Mouse (Mus musculus) midbrain, embryonic 14.5 days (tissue): ENCODE measurements around the gene Rnf220. TPM values are rescaled to one million over a fixed set of nuclear protein-coding genes. Genes with fewer than 3 reads are reported as not detected.

Experiments used
- ATAC-seq: fragments of 200-750 bp; cut with Nextera tagmentation; 2 replicates; pipeline ENCODE4 v1.8.0; 2017; ENCODE audit warnings: moderate number of reproducible peaks, moderate library complexity; ENCODE audit not compliant: low FRiP score, low TSS enrichment
- DNase-seq: peaks from one replicate; pipeline ENCODE4 v3.0.0-alpha.2; 2015
- H3K27ac ChIP-seq: fragments of 300-500 bp; sonication (generic); replicated peaks from 2 replicates; pipeline ENCODE4 v1.5.1; 2014; ENCODE audit warnings: mild to moderate bottlenecking, low read depth, low read length, moderate library complexity
- H3K27me3 ChIP-seq: fragments of 300-500 bp; sonication (generic); 2 replicates; pipeline ENCODE4 v1.6.1; 2014; ENCODE audit warnings: low read length, control low read depth, mixed read lengths; ENCODE audit not compliant: control insufficient read depth, insufficient read depth
- H3K36me3 ChIP-seq: fragments of 300-500 bp; sonication (generic); 2 replicates; pipeline ENCODE4 v1.6.1; 2014; ENCODE audit warnings: low read length, control low read depth; ENCODE audit not compliant: control insufficient read depth, insufficient read depth
- H3K4me1 ChIP-seq: fragments of 300-500 bp; sonication (generic); 2 replicates; pipeline ENCODE4 v1.6.1; 2014; ENCODE audit warnings: mild to moderate bottlenecking, antibody characterized with exemption, low read length, control low read depth; ENCODE audit not compliant: control insufficient read depth, insufficient read depth
- H3K4me2 ChIP-seq: fragments of 300-500 bp; sonication (generic); 2 replicates; pipeline ENCODE4 v1.6.1; 2014; ENCODE audit warnings: mild to moderate bottlenecking, low read length, moderate library complexity
- H3K4me3 ChIP-seq: fragments of 300-500 bp; sonication (generic); replicated peaks from 2 replicates; pipeline ENCODE4 v1.5.1; 2014; ENCODE audit warnings: low read depth, low read length
- H3K9ac ChIP-seq: fragments of 300-500 bp; sonication (generic); replicated peaks from 2 replicates; pipeline ENCODE4 v1.6.1; 2014; ENCODE audit warnings: mild to moderate bottlenecking, low read length, moderate library complexity
- H3K9me3 ChIP-seq: fragments of 300-500 bp; sonication (generic); 2 replicates; pipeline ENCODE4 v1.6.1; 2016; ENCODE audit warnings: low read length, control low read depth, mixed read lengths; ENCODE audit not compliant: control insufficient read depth
- WGBS: fragments of 180-500 bp; shearing (Covaris S2); extraction: QIAGEN DNeasy Blood & Tissue Kit; methylation state at CpG from one replicate; pipeline ENCODE4 v1.1.7; 2014; 5-methylcytosine and 5-hydroxymethylcytosine counted together
- polyA plus RNA-seq: library from polyadenylated mRNA; unstranded; fragments of >200 nt; fragmentation: Nextera tagmentation; extraction: Ambion mirVana; gene quantifications from 2 replicates; pipeline ENCODE4 v1.2.1, GENCODE M21; 2014

The Rnf220 gene
- polyA plus RNA-seq, 1 experiment from 2014 or later, result 103 TPM

GRCm38 (mm10) chr4:117323515-117324344, 173.1 kb downstream of the Rnf220 start:
- Histone ChIP-seq H3K4me2 (no peak overlapping the region), H3K4me1 (no peaks in the 10 kb centered on the region), H3K36me3 (no peaks in the 10 kb centered on the region), H3K27ac (no peak overlapping the region), H3K9me3 (no peaks in the 10 kb centered on the region), H3K27me3 (peaks cover 20% of the 10 kb centered on the region; the same call in 1 of the 2 replicates), H3K9ac (no peak overlapping the region), H3K4me3 (no peak overlapping the region)
- DNase-seq (peak; percentile 77), ATAC-seq (peak; percentile 43; the same call in 1 of the 2 replicates)
- WGBS, result 17% methylated on average over 14 of the region's 14 CpGs

DNA sequence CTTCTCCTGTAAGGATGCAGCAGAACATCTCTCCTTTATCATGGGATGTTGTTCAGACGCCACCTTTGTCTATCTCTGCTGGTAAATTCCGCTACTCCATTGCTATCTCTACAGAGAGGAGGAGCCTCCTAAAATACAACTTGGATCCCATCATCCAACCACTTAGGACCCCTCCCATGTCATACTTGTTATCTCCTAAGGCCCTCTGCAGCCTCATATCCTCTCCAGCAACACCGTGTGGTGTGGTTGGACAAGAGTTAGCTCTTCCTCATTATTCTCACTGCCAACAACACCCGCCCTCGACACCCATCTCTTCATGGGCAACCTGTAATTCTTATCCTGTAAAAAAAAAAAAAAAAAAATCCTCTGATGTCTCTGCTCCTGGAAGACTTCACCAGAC, 175.8 kb downstream of the Rnf220 start:
- Histone ChIP-seq H3K9me3 (no peaks in the 10 kb centered on the region), H3K4me3 (no peak overlapping the region), H3K4me2 (no peak overlapping the region), H3K27ac (no peak overlapping the region), H3K36me3 (no peaks in the 10 kb centered on the region), H3K9ac (no peak overlapping the region), H3K4me1 (peaks cover 13% of the 10 kb centered on the region), H3K27me3 (peaks cover 15% of the 10 kb centered on the region; the same call in 1 of the 2 replicates)
- ATAC-seq, result no peak
- DNase-seq, result no peak
- WGBS, result 92% methylated on average over 5 of the region's 5 CpGs

GRCm38 (mm10) chr4:117318508-117318907, 178.3 kb downstream of the Rnf220 start:
- no peak overlapping the region for H3K9ac ChIP-seq
- H3K4me1 ChIP-seq, result peaks cover 13% of the 10 kb centered on the region
- peaks cover 23% of the 10 kb centered on the region; the same call in 1 of the 2 replicates for H3K27me3 ChIP-seq
- no peaks in the 10 kb centered on the region for H3K9me3 ChIP-seq
- H3K27ac ChIP-seq, result no peak overlapping the region
- no peak overlapping the region for H3K4me2 ChIP-seq
- no peaks in the 10 kb centered on the region for H3K36me3 ChIP-seq
- ATAC-seq, result no peak
- WGBS, result 93% methylated on average over 9 of the region's 9 CpGs
- DNase-seq, result no peak
- H3K4me3 ChIP-seq, result no peak overlapping the region

- WGBS, result 24% methylated on average over 18 of the region's 18 CpGs
- H3K9me3 ChIP-seq, result no peaks in the 10 kb centered on the region
- ATAC-seq (no peak), DNase-seq (no peak)
- no peak overlapping the region for H3K4me3 ChIP-seq
- H3K36me3 ChIP-seq, result no peaks in the 10 kb centered on the region
- H3K9ac ChIP-seq, result peak overlapping the region; percentile 26; the same call in 1 of the 2 replicates
- peaks cover 26% of the 10 kb centered on the region for H3K27me3 ChIP-seq
- peaks cover 19% of the 10 kb centered on the region for H3K4me1 ChIP-seq
- peak overlapping the region; percentile 31 for H3K4me2 ChIP-seq
- peak overlapping the region; percentile 57; the same call in 1 of the 2 replicates for H3K27ac ChIP-seq
These were observed 179.1 kb downstream of the Rnf220 start for GRCm38 (mm10) chr4:117317701-117318190.

DNA sequence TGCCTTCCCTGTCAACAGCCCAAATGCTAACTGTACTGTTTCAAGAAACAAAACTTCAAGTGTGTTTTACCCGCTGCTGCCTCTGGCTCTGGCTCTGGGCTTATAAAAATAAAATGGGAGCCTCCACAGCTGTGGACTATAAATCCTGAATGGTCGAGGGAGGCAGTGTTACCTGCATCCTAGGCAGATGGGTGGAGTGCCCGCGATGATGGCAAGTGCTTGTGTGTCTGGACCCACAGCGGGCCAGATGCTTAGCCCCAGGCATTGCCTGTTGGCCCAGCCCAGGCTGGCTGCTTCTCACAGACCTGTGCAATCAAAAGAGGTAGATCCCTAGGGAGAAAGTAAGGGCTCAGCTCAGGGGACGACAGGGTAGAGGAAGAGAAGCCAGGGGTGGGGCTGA, 180.1 kb downstream of the Rnf220 start:
- H3K27ac ChIP-seq, result peak overlapping the region; percentile 41; the same call in 1 of the 2 replicates
- peaks cover 29% of the 10 kb centered on the region for H3K4me1 ChIP-seq

GRCm38 (mm10) chr4:117314849-117315500, 181.9 kb downstream of the Rnf220 start:
- H3K4me1 ChIP-seq, result peaks cover 30% of the 10 kb centered on the region

More for the DNA sequence above, 180.1 kb downstream of the Rnf220 start:
- ATAC-seq (0 out of 2 replicates have a peak, but pooled peaks have one; percentile 31), DNase-seq (peak; percentile 37)
- Histone ChIP-seq H3K36me3 (no peaks in the 10 kb centered on the region), H3K27me3 (peaks cover 23% of the 10 kb centered on the region), H3K9me3 (no peaks in the 10 kb centered on the region), H3K9ac (no peak overlapping the region), H3K4me2 (no peak overlapping the region), H3K4me3 (no peak overlapping the region)
- WGBS, result 49% methylated on average over 6 of the region's 6 CpGs

GRCm38 (mm10) chr4:117313085-117313424, 183.8 kb downstream of the Rnf220 start:
- DNase-seq (peak; percentile 34), ATAC-seq (no peak)
- Histone ChIP-seq H3K9ac (no peak overlapping the region), H3K9me3 (no peaks in the 10 kb centered on the region), H3K4me1 (peaks cover 30% of the 10 kb centered on the region), H3K36me3 (no peaks in the 10 kb centered on the region), H3K27me3 (peaks cover 23% of the 10 kb centered on the region), H3K27ac (no peak overlapping the region), H3K4me2 (no peak overlapping the region), H3K4me3 (no peak overlapping the region)
- 7% methylated on average over 4 of the region's 4 CpGs for WGBS

More at GRCm38 (mm10) chr4:117314849-117315500, 181.9 kb downstream of the Rnf220 start:
- no peak overlapping the region for H3K4me2 ChIP-seq
- ATAC-seq (no peak), DNase-seq (peak; percentile 26)
- peaks cover 23% of the 10 kb centered on the region for H3K27me3 ChIP-seq
- H3K27ac ChIP-seq, result no peak overlapping the region
- H3K9ac ChIP-seq, result no peak overlapping the region
- 50% methylated on average over 16 of the region's 16 CpGs for WGBS
- H3K36me3 ChIP-seq, result no peaks in the 10 kb centered on the region
- no peak overlapping the region for H3K4me3 ChIP-seq
- no peaks in the 10 kb centered on the region for H3K9me3 ChIP-seq

GRCm38 (mm10) chr4:117312416-117313084, 184.3 kb downstream of the Rnf220 start:
- Histone ChIP-seq H3K4me3 (no peak overlapping the region), H3K36me3 (no peaks in the 10 kb centered on the region), H3K4me2 (0 out of 2 replicates have a peak overlapping the region, but pooled peaks have one; percentile 15), H3K4me1 (peaks cover 25% of the 10 kb centered on the region), H3K27ac (0 out of 2 replicates have a peak overlapping the region, but pooled peaks have one; percentile 20), H3K9me3 (no peaks in the 10 kb centered on the region), H3K27me3 (peaks cover 23% of the 10 kb centered on the region), H3K9ac (no peak overlapping the region)
- 5% methylated on average over 26 of the region's 26 CpGs for WGBS
- DNase-seq (no peak), ATAC-seq (no peak)
